Mouse (Mus musculus): Measurements from ENCODE around the gene Ankrd66.

Ankrd66 gene

GRCm38 (mm10) chr17:43530507-43530906 lies 12.9 kb downstream of the Ankrd66 start:
- Histone ChIP-seq H3K27me3 (ENCODE audit: insufficient read depth, low read length) (no peaks in the 10 kb centered on the region), H3K9me3 (ENCODE audit: low read length) (peaks cover 13% of the 10 kb centered on the region), H3K4me1 (replicated peaks; ENCODE audit: low read depth, low read length) (peaks cover 12% of the 10 kb centered on the region), H3K4me3 (replicated peaks; ENCODE audit: low read length) (no peak overlapping the region), H3K36me3 (ENCODE audit: insufficient read depth, low read length) (no peaks in the 10 kb centered on the region)
- TF ChIP-seq POU5F1 (IDR thresholded peaks at IDR 0.05; ENCODE audit: borderline replicate concordance, low read length), result no peak
- no peak for TF ChIP-seq CTCF (conservative IDR thresholded peaks at IDR 0.05; ENCODE audit: low read length)
- TF ChIP-seq NANOG (IDR thresholded peaks at IDR 0.05; ENCODE audit: borderline replicate concordance, low read length), result no peak

- H3K4me3 ChIP-seq (replicated peaks; ENCODE audit: low read length), result no peak overlapping the region
- H3K4me1 ChIP-seq (replicated peaks; ENCODE audit: low read depth, low read length), result no peaks in the 10 kb centered on the region
- H3K9me3 ChIP-seq (ENCODE audit: low read length), result peaks cover 6% of the 10 kb centered on the region; the same call in 1 of the 2 replicates
- H3K36me3 ChIP-seq (ENCODE audit: insufficient read depth, low read length), result no peaks in the 10 kb centered on the region
- H3K27me3 ChIP-seq (ENCODE audit: insufficient read depth, low read length), result peaks cover 7% of the 10 kb centered on the region
- TF ChIP-seq POU5F1 (IDR thresholded peaks at IDR 0.05; ENCODE audit: borderline replicate concordance, low read length) (no peak), NANOG (IDR thresholded peaks at IDR 0.05; ENCODE audit: borderline replicate concordance, low read length) (no peak), CTCF (conservative IDR thresholded peaks at IDR 0.05; ENCODE audit: low read length) (no peak)
These were observed 23.3 kb downstream of the Ankrd66 start for GRCm38 (mm10) chr17:43520166-43520565.

DNA sequence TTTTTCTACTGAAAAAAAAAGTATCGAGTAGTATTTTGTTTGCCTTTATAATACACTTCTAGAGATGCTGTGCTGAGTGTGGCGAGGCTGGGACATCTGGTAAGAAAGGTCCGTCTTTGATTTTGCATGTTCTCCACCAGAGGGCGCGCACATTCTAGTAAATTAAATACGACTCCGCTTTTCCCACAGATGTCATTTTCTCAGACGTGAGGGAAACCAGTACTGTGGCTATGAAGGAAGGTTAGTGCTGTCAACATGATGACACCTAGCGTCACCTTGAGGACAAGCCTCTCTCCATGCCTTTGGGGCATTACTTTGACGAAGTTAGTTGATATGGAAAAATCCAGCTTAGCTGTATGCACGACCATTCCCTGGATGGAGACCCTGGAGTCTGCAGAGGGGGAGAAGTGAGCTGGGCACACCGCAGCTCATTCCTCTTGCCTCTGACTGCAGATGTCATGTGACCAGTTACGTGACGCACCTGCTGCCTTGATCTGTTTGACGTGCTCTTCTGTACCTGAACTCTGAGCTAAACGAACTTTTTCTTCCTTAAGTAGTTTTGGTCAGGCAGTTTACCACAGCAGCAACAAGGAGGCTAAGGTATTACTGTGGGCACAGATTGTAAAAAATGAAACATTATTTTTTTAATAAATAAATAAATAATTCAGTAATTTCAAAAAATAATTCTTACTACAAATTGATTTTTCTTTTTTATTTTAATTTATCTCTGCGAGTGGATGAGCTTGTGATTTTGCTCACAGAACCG lies 24.6 kb downstream of the Ankrd66 start:
- TF ChIP-seq CTCF (conservative IDR thresholded peaks at IDR 0.05; ENCODE audit: low read length), result peak; percentile 63
- no peak for TF ChIP-seq NANOG (IDR thresholded peaks at IDR 0.05; ENCODE audit: borderline replicate concordance, low read length)
- H3K9me3 ChIP-seq (ENCODE audit: low read length), result no peaks in the 10 kb centered on the region
- H3K4me1 ChIP-seq (replicated peaks; ENCODE audit: low read depth, low read length), result no peaks in the 10 kb centered on the region
- no peaks in the 10 kb centered on the region for H3K36me3 ChIP-seq (ENCODE audit: insufficient read depth, low read length)
- no peak overlapping the region for H3K4me3 ChIP-seq (replicated peaks; ENCODE audit: low read length)
- peaks cover 7% of the 10 kb centered on the region for H3K27me3 ChIP-seq (ENCODE audit: insufficient read depth, low read length)

- Histone ChIP-seq H3K27me3 (ENCODE audit: insufficient read depth, low read length) (no peaks in the 10 kb centered on the region), H3K9me3 (ENCODE audit: low read length) (no peaks in the 10 kb centered on the region), H3K36me3 (ENCODE audit: insufficient read depth, low read length) (no peaks in the 10 kb centered on the region), H3K4me1 (replicated peaks; ENCODE audit: low read depth, low read length) (no peaks in the 10 kb centered on the region), H3K4me3 (replicated peaks; ENCODE audit: low read length) (no peak overlapping the region)
- TF ChIP-seq CTCF (conservative IDR thresholded peaks at IDR 0.05; ENCODE audit: low read length), result no peak
- no peak for TF ChIP-seq NANOG (IDR thresholded peaks at IDR 0.05; ENCODE audit: borderline replicate concordance, low read length)
- TF ChIP-seq POU5F1 (IDR thresholded peaks at IDR 0.05; ENCODE audit: borderline replicate concordance, low read length), result no peak
These were observed 32.7 kb downstream of the Ankrd66 start for GRCm38 (mm10) chr17:43510782-43511181.

GRCm38 (mm10) chr17:43504594-43504934 lies 38.9 kb downstream of the Ankrd66 start:
- no peaks in the 10 kb centered on the region for H3K27me3 ChIP-seq (ENCODE audit: insufficient read depth, low read length)
- no peaks in the 10 kb centered on the region for H3K4me1 ChIP-seq (replicated peaks; ENCODE audit: low read depth, low read length)
- no peaks in the 10 kb centered on the region for H3K9me3 ChIP-seq (ENCODE audit: low read length)
- no peak overlapping the region for H3K4me3 ChIP-seq (replicated peaks; ENCODE audit: low read length)
- no peaks in the 10 kb centered on the region for H3K36me3 ChIP-seq (ENCODE audit: insufficient read depth, low read length)
- no peak for TF ChIP-seq POU5F1 (IDR thresholded peaks at IDR 0.05; ENCODE audit: borderline replicate concordance, low read length)
- TF ChIP-seq NANOG (IDR thresholded peaks at IDR 0.05; ENCODE audit: borderline replicate concordance, low read length), result no peak
- no peak for TF ChIP-seq CTCF (conservative IDR thresholded peaks at IDR 0.05; ENCODE audit: low read length)

DNA sequence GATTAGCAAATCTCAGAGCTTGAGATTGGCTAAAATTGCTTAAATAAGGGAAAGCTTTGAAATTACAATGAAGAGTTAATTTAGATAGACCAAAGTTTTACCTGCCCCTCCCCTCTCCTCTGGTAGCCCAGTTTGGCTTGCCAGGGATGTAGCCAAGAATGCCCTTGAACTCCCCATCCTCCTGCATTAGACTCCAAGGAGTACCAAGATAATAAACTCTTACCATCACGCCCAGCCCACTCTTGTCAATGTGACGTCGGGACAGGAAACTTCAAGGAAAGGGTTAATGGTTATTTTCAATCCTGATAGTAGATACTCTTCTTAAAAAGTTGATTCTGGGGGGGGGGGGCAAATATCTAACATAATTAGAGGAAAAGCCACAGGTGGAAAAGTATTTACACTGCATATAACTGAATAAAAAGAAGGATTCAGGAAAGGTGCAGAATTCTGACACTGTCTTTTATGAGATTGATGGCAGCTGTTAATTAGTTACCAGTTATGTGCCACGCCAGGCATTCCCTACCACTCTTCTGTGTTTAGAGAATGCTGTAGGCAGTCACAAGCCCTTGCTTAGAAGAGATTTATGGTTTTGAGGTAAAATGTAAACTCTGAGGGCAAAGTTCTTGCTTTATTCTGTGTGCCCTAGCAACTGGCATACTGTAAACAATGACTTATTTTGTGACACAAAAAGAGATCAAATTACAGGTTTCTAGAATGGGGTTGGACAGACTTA lies 39.4 kb downstream of the Ankrd66 start:
- Histone ChIP-seq H3K27me3 (ENCODE audit: insufficient read depth, low read length) (no peaks in the 10 kb centered on the region), H3K4me1 (replicated peaks; ENCODE audit: low read depth, low read length) (no peaks in the 10 kb centered on the region), H3K4me3 (replicated peaks; ENCODE audit: low read length) (no peak overlapping the region), H3K9me3 (ENCODE audit: low read length) (no peaks in the 10 kb centered on the region), H3K36me3 (ENCODE audit: insufficient read depth, low read length) (no peaks in the 10 kb centered on the region)
- no peak for TF ChIP-seq CTCF (conservative IDR thresholded peaks at IDR 0.05; ENCODE audit: low read length)
- no peak for TF ChIP-seq POU5F1 (IDR thresholded peaks at IDR 0.05; ENCODE audit: borderline replicate concordance, low read length)
- TF ChIP-seq NANOG (IDR thresholded peaks at IDR 0.05; ENCODE audit: borderline replicate concordance, low read length), result no peak

GRCm38 (mm10) chr17:43502592-43502991 lies 40.8 kb downstream of the Ankrd66 start, which contains the start of gene Mep1a:
Gene Mep1a (minus strand): TSS chr17:43502812.
- H3K4me1 ChIP-seq (replicated peaks; ENCODE audit: low read depth, low read length), result no peaks in the 10 kb centered on the region
- H3K36me3 ChIP-seq (ENCODE audit: insufficient read depth, low read length), result no peaks in the 10 kb centered on the region
- no peaks in the 10 kb centered on the region for H3K27me3 ChIP-seq (ENCODE audit: insufficient read depth, low read length)
- no peak within 1 kb of the TSS for H3K4me3 ChIP-seq (replicated peaks; ENCODE audit: low read length)
- no peak for TF ChIP-seq CTCF (conservative IDR thresholded peaks at IDR 0.05; ENCODE audit: low read length)
- no peak for TF ChIP-seq NANOG (IDR thresholded peaks at IDR 0.05; ENCODE audit: borderline replicate concordance, low read length)
- no peak for TF ChIP-seq POU5F1 (IDR thresholded peaks at IDR 0.05; ENCODE audit: borderline replicate concordance, low read length)
- no peaks in the 10 kb centered on the region for H3K9me3 ChIP-seq (ENCODE audit: low read length)

GRCm38 (mm10) chr17:43501631-43502030 lies 41.8 kb downstream of the Ankrd66 start:
- Histone ChIP-seq H3K9me3 (ENCODE audit: low read length) (no peaks in the 10 kb centered on the region), H3K36me3 (ENCODE audit: insufficient read depth, low read length) (no peaks in the 10 kb centered on the region)
- TF ChIP-seq NANOG (IDR thresholded peaks at IDR 0.05; ENCODE audit: borderline replicate concordance, low read length) (no peak), CTCF (conservative IDR thresholded peaks at IDR 0.05; ENCODE audit: low read length) (no peak), POU5F1 (IDR thresholded peaks at IDR 0.05; ENCODE audit: borderline replicate concordance, low read length) (no peak)

More at GRCm38 (mm10) chr17:43501631-43502030, 41.8 kb downstream of the Ankrd66 start:
- Histone ChIP-seq H3K27me3 (ENCODE audit: insufficient read depth, low read length) (no peaks in the 10 kb centered on the region), H3K4me3 (replicated peaks; ENCODE audit: low read length) (no peak overlapping the region), H3K4me1 (replicated peaks; ENCODE audit: low read depth, low read length) (no peaks in the 10 kb centered on the region)
